Mouse (Mus musculus) lung, adult 2 months (tissue): ENCODE data around the gene Tmem8.

ENCODE experiments used
- CTCF ChIP-seq: fragments of 200-500 bp; IDR thresholded peaks from 2 replicates; pipeline ENCODE4 v1.5.1; 2011; ENCODE audit warnings: mild to moderate bottlenecking, low read length, control low read depth; ENCODE audit not compliant: insufficient read depth
- POLR2A ChIP-seq: fragments of 200-500 bp; IDR thresholded peaks from 2 replicates; pipeline ENCODE4 v1.6.1; 2011; ENCODE audit warnings: low read depth, mild to moderate bottlenecking, control low read depth, low read length, borderline replicate concordance; ENCODE audit errors: extremely low read depth

DNA sequence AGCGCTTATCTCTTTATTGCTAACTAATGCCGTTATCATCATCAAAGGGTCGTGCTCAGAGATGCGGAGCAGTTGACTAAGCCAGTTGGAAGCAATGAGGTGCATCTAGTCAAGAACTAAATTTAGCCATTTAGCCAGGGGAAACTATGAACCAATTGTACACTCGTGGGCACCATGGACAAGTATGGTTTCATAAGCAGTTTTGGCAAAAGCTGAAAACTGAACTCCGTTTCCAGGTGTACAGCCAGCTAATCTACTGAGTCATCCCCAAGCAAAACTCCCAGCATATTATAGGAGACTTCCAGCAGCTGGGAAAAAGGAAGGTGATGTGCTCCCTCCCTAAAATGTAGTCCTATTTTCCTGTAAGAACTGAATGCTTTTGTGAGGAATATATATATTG, 43.0 kb upstream of the Tmem8 start:
- TF ChIP-seq CTCF (no peak), POLR2A (no peak)
